Mouse (Mus musculus) hindbrain, embryonic 12.5 days (tissue): Measurements from ENCODE around the gene Mrpl45. TPM values are rescaled to one million over a fixed set of nuclear protein-coding genes. Genes with fewer than 3 reads are reported as not detected.
"Not testable (repeated sequence)": the region's sequence is repeated elsewhere in the genome, so short reads cannot be mapped to it uniquely, and the experiment has no call there.

Source experiments
- ATAC-seq: fragments of 200-750 bp; cut with Nextera tagmentation; 2 replicates; pipeline ENCODE4 v1.8.0; 2017; ENCODE audit warnings: moderate TSS enrichment; ENCODE audit not compliant: low FRiP score
- H3K27ac ChIP-seq: fragments of 300-500 bp; sonication (generic); 2 replicates; pipeline ENCODE4 v1.5.1; 2016; ENCODE audit warnings: mild to moderate bottlenecking
- H3K27me3 ChIP-seq: fragments of 300-500 bp; sonication (generic); 2 replicates; pipeline ENCODE4 v1.6.1; 2016; ENCODE audit warnings: mild to moderate bottlenecking
- H3K36me3 ChIP-seq: fragments of 300-500 bp; sonication (generic); 2 replicates; pipeline ENCODE4 v1.6.1; 2016; ENCODE audit warnings: mild to moderate bottlenecking
- H3K4me1 ChIP-seq: fragments of 300-500 bp; sonication (generic); 2 replicates; pipeline ENCODE4 v1.6.1; 2016
- H3K4me2 ChIP-seq: fragments of 300-500 bp; sonication (generic); replicated peaks from 2 replicates; pipeline ENCODE4 v1.6.1; 2016; ENCODE audit warnings: mild to moderate bottlenecking
- H3K4me3 ChIP-seq: fragments of 300-500 bp; sonication (generic); 2 replicates; pipeline ENCODE4 v1.5.1; 2016; ENCODE audit warnings: mild to moderate bottlenecking
- H3K9ac ChIP-seq: fragments of 300-500 bp; sonication (generic); 2 replicates; pipeline ENCODE4 v1.6.1; 2016; ENCODE audit warnings: mild to moderate bottlenecking, moderate library complexity
- H3K9me3 ChIP-seq: fragments of 300-500 bp; sonication (generic); replicated peaks from 2 replicates; pipeline ENCODE4 v1.6.1; 2016; ENCODE audit warnings: mild to moderate bottlenecking
- WGBS: fragments of 180-500 bp; shearing (Covaris S2); methylation state at CpG from one replicate; pipeline ENCODE4 v1.1.7; 2016; 5-methylcytosine and 5-hydroxymethylcytosine counted together
- polyA plus RNA-seq: library from polyadenylated mRNA; unstranded; fragments of >200 nt; fragmentation: Nextera tagmentation; extraction: Ambion mirVana; gene quantifications from 2 replicates; pipeline ENCODE4 v1.2.1, GENCODE M21; 2016

The Mrpl45 gene
- 44.9 and 45.6 TPM in 2 replicates for polyA plus RNA-seq

DNA sequence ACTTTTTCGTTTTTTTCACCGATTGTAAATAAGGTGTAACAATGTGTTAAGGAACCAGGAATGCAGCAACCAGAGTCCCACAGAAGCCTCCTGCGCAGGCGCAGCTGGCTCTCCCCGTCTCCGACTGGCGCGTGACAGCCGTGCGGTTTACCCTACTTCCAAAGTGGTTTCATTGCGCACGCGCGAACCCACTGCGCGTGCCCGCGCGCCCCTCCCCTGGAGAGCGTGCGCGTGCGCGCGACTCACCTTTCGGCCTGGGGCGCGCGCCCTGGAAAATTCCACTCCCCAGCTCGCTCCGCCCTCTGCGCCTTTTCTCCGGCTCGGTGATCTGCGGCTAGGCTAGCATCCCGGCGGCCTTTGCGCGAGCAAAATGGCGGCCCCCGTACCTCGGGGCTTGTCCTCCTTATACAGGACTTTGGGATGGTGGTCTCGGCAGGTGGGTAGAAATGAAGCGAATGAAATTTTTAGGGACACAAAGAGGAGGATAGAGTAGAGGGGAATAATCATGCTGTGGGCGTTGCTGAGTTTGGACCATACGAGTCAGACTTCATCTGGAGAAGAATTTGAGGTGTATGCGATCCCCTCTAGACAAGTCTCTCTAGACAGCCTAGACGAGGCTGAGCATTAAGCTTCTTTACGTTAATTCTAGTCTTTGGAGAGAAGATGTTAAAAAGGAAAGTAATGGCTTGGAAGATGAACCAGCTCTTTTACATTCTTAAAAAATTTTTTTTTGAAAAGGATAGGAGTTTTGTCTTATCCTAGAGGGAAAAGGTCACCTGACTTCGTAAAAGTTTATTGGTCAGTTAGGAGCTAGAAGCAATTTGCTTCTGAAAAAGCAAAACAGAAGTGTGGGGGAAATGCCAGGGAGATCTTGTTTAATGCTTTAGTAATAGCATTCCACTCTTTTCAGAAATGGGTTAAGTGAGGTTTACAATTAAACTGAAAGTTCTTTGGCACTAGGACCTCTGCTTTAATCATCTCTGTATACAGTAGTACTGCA lies at the start of gene Mrpl45:
Gene Mrpl45 (plus strand): TSS at position 213 of the 1,000 bp plus-strand sequence.
- H3K4me1 ChIP-seq = peaks cover 6% of the 10 kb centered on the region
- H3K9me3 ChIP-seq = no peaks in the 10 kb centered on the region
- 0 out of 2 replicates have a peak, but pooled peaks cover 3% of the 10 kb centered on the region for H3K27me3 ChIP-seq
- H3K4me3 ChIP-seq = peak within 1 kb of the TSS; percentile 50
- peak within 1 kb of the TSS; percentile 56 for H3K9ac ChIP-seq
- peak within 1 kb of the TSS; percentile 62 for H3K27ac ChIP-seq
- WGBS = 1% methylated on average over 50 of the region's 50 CpGs
- ATAC-seq = peak; percentile 95
- no peaks in the 10 kb centered on the region for H3K36me3 ChIP-seq
- H3K4me2 ChIP-seq = peak within 1 kb of the TSS; percentile 53

DNA sequence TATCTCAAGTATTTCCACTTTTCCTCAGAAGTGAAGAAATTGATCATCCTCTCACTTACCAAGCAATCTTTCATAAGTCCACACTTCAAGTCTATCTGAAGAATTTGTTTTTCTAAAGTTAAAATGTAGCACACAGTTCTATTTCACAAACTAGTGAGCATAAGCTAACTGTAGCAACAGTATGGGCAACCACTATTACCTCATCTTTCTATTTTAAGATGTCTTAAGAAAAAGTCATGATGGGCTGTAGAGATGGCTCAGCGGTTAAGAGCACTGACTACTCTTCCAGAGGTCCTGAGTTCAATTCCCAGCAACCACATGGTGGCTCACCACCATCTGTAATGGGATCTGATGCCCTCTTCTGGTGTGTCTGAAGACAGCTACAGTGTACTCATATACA lies 49.0 kb upstream of the Mrpl45 start:
- H3K4me1 ChIP-seq, H3K27ac ChIP-seq, H3K4me3 ChIP-seq, H3K9ac ChIP-seq, H3K27me3 ChIP-seq, H3K9me3 ChIP-seq, ATAC-seq, H3K4me2 ChIP-seq: not testable (repeated sequence)
- WGBS = 93% methylated on average over 1 of the region's 1 CpGs
- peaks cover 26% of the 10 kb centered on the region for H3K36me3 ChIP-seq

DNA sequence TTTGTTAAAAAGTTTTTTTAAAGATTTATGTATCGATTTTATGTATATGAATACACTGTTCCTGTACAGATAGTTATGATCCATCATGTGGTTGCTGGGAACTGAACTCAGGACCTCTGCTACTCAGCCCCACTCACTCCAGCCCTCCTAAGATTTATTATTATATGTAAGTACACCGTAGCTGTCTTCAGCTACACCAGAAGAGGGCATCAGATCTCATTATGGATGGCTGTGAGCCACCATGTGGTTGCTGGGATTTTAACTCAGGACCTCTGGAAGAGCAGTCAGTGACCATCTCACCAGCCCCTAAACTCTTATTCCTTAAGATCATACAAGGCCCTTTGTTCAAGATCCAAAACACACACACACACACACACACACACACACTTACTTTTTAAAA lies 45.5 kb upstream of the Mrpl45 start:
- not testable (repeated sequence) for ATAC-seq, H3K27ac ChIP-seq, H3K27me3 ChIP-seq, H3K4me1 ChIP-seq, H3K9ac ChIP-seq, H3K4me2 ChIP-seq, H3K9me3 ChIP-seq, H3K4me3 ChIP-seq
- WGBS = 80% methylated on average over 2 of the region's 2 CpGs
- peaks cover 11% of the 10 kb centered on the region for H3K36me3 ChIP-seq

DNA sequence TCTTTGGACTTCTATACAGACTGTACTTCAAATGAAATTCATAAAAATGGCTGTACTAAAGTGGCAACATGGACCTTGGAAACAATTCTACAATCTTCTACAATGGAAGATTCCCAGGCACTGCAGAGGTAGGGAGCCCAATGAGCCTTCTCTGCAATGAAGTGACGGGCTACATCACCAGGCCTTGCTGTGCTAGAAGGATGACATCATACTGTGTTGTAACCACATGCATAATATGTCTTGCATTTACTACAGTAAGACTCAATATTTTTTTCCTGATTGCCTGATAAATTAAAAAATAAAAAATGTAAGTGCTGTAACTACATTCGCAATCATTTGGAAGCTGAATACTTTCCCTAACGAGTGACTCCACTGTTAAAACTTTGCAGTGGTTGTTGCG lies 42.7 kb upstream of the Mrpl45 start:
- Histone ChIP-seq H3K9ac (no peak overlapping the region), H3K36me3 (no peaks in the 10 kb centered on the region), H3K4me1 (peaks cover 6% of the 10 kb centered on the region), H3K4me2 (no peak overlapping the region), H3K9me3 (no peaks in the 10 kb centered on the region), H3K27me3 (no peaks in the 10 kb centered on the region), H3K27ac (no peak overlapping the region), H3K4me3 (no peak overlapping the region)
- WGBS = 94% methylated on average over 4 of the region's 4 CpGs
- ATAC-seq = no peak

DNA sequence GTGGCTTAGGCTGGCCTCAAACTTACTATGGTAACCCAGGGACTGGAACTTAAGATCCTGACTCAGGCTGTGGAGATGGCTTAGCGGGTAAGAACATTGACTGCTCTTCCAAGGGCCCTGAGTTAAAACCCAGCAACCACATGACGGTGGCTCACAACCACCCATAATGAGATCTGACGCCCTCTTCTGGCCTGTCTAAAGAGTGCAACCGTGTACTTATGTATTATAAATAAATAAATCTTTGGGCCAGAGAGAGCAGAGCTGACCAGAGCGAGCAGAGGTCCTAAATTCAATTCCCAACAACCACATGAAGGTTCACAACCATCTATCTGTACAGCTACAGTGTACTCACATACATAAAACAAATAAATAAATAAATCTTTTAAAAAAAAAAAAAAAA lies 41.9 kb upstream of the Mrpl45 start:
- Histone ChIP-seq H3K9me3 (no peaks in the 10 kb centered on the region), H3K36me3 (no peaks in the 10 kb centered on the region), H3K4me2 (no peak overlapping the region), H3K27me3 (no peaks in the 10 kb centered on the region), H3K27ac (no peak overlapping the region), H3K4me3 (no peak overlapping the region), H3K9ac (no peak overlapping the region), H3K4me1 (peaks cover 14% of the 10 kb centered on the region)
- 85% methylated on average over 5 of the region's 5 CpGs for WGBS
- ATAC-seq = no peak

DNA sequence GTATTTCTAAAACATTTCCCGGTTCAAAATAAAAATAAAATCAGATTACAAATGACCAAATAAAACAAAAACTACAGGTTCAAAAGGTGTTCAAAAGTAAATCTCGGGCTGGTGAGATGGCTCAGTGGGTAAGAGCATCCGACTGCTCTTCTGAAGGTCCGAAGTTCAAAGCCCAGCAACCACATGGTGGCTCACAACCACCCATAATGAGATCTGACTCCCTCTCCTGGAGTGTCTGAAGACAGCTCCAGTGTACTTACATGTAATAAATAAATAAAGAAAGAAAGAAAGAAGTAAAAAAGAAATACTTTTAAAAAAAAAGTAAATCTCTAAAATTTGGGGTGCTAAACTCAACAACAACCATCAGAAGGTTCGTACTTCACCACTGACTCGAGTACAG lies 40.6 kb upstream of the Mrpl45 start:
- 98% methylated on average over 6 of the region's 6 CpGs for WGBS
- not testable (repeated sequence) for ATAC-seq, H3K9ac ChIP-seq, H3K27me3 ChIP-seq, H3K4me2 ChIP-seq, H3K27ac ChIP-seq, H3K4me3 ChIP-seq, H3K36me3 ChIP-seq, H3K9me3 ChIP-seq
- peaks cover 18% of the 10 kb centered on the region for H3K4me1 ChIP-seq

DNA sequence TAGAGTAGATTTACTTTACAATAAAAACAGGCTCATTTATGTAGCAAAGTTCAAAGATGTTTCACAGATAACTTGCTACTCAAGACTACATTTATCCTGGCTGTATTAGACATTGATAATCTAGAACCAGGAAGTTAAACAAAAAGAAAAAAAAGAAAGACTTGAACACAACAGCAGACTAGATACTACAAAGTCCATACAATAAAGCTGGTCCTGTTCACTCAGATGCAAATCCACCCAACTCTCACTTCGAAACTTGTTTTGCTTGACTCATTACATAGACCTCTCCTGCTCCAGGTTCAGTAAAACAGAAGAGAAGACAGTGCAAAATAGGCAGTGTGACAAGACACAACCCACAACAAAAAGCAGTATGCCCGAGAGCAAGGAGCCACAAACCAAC lies 40.2 kb upstream of the Mrpl45 start:
- H3K9me3 ChIP-seq = no peaks in the 10 kb centered on the region
- H3K9ac ChIP-seq = no peak overlapping the region
- H3K4me2 ChIP-seq = no peak overlapping the region
- no peak overlapping the region for H3K4me3 ChIP-seq
- H3K4me1 ChIP-seq = peaks cover 18% of the 10 kb centered on the region
- H3K36me3 ChIP-seq = no peaks in the 10 kb centered on the region
- H3K27me3 ChIP-seq = no peaks in the 10 kb centered on the region
- H3K27ac ChIP-seq = no peak overlapping the region
- WGBS = 89% methylated on average over 2 of the region's 2 CpGs
- no peak for ATAC-seq

DNA sequence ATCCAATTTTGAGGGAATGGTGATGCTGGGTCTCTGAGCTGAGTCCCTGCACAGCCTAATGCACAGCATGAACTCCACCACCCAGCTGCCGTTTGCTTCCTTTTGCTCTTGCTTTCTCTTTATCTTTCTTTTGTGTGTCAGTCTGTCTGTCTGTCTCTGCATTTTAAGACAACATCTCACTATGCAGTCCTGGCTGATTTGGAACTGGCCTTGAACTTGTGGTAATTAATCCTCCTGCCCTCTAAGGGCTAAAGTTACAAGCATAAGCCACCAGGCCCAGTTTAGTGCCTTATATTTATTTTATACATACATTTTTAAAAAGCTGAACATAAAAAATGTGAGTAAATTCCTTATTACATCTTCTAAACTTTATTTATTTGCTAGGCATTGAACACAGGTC lies 39.5 kb upstream of the Mrpl45 start:
- no peak overlapping the region for H3K4me3 ChIP-seq
- H3K9ac ChIP-seq = no peak overlapping the region
- ATAC-seq = no peak
- H3K4me1 ChIP-seq = peaks cover 18% of the 10 kb centered on the region
- H3K4me2 ChIP-seq = no peak overlapping the region
- no peaks in the 10 kb centered on the region for H3K9me3 ChIP-seq
- no peaks in the 10 kb centered on the region for H3K27me3 ChIP-seq
- WGBS = 47% methylated on average over 1 of the region's 1 CpGs
- H3K36me3 ChIP-seq = no peaks in the 10 kb centered on the region
- no peak overlapping the region for H3K27ac ChIP-seq

DNA sequence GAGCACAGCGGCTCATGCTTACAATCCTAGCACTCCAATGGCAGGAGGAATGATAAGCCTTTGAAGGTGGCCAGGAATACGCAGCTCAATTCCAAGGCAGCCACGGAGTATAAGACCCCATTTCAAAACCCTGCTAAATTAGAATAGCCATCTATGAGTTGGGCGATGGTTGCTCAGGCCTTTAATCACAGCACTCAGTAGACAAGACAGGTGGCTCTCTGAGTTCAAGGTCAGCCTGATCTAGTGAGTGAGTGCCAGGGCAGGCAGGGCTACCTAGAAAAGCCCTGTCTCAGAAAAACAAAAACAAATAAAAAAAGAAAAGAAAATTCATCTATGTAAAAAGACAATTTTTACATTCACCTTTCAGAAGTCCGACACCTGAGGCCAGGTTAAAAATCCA lies 38.4 kb upstream of the Mrpl45 start:
- ATAC-seq = no peak
- no peaks in the 10 kb centered on the region for H3K9me3 ChIP-seq
- H3K4me1 ChIP-seq = peaks cover 18% of the 10 kb centered on the region
- 92% methylated on average over 5 of the region's 5 CpGs for WGBS
- H3K4me3 ChIP-seq = no peak overlapping the region
- H3K36me3 ChIP-seq = no peaks in the 10 kb centered on the region
- H3K9ac ChIP-seq = no peak overlapping the region
- H3K4me2 ChIP-seq = no peak overlapping the region
- H3K27ac ChIP-seq = no peak overlapping the region
- no peaks in the 10 kb centered on the region for H3K27me3 ChIP-seq

DNA sequence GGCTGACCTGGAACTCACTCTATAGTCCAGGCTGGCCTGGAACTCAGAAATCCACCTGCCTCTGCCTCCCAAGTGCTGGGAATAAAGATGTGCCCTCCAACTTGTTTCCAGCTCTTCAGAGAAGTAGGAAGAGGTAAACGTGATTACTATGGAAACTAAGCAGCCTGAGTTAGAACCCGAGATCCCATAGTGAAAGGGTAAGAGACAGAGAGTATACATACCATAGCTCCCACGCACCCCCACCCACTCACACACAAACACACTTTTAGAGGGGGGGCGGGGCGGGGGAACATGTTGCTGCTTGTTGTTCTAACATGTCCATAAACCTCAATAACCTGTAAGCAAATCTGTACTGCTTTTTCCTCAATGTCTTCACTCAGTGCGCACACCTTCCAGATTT lies 37.1 kb upstream of the Mrpl45 start:
- Histone ChIP-seq H3K27me3 (no peaks in the 10 kb centered on the region), H3K4me1 (peaks cover 18% of the 10 kb centered on the region), H3K9me3 (no peaks in the 10 kb centered on the region), H3K4me2 (peak overlapping the region; percentile 62), H3K4me3 (peak overlapping the region; percentile 98), H3K27ac (no peak overlapping the region), H3K36me3 (no peaks in the 10 kb centered on the region), H3K9ac (peak overlapping the region; percentile 91; the same call in 1 of the 2 replicates)
- ATAC-seq = no peak
- 86% methylated on average over 6 of the region's 6 CpGs for WGBS

DNA sequence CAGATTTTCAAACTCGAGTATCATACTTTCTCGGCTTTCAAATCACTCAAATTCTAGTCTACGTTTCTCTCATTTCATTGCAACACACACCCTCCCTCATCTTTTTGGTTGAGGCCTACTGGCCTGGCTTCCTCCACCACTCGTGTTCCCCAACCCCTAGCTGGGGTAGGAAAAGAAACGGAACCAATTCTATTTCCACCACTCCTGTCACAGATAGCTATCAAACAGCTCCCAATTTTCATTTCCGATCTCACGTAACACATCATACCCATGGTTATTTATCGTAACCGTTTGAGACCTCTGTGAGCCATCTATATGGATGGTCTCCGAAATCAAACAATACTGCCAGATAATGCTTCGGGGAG lies 36.5 kb upstream of the Mrpl45 start:
- Histone ChIP-seq H3K36me3 (no peaks in the 10 kb centered on the region), H3K27ac (peak overlapping the region; percentile 95), H3K9me3 (no peaks in the 10 kb centered on the region), H3K4me2 (peak overlapping the region; percentile 62), H3K9ac (peak overlapping the region; percentile 91), H3K4me3 (peak overlapping the region; percentile 98), H3K27me3 (no peaks in the 10 kb centered on the region), H3K4me1 (peaks cover 18% of the 10 kb centered on the region)
- peak; percentile 30; the same call in 1 of the 2 replicates for ATAC-seq
- WGBS = 25% methylated on average over 11 of the region's 11 CpGs

DNA sequence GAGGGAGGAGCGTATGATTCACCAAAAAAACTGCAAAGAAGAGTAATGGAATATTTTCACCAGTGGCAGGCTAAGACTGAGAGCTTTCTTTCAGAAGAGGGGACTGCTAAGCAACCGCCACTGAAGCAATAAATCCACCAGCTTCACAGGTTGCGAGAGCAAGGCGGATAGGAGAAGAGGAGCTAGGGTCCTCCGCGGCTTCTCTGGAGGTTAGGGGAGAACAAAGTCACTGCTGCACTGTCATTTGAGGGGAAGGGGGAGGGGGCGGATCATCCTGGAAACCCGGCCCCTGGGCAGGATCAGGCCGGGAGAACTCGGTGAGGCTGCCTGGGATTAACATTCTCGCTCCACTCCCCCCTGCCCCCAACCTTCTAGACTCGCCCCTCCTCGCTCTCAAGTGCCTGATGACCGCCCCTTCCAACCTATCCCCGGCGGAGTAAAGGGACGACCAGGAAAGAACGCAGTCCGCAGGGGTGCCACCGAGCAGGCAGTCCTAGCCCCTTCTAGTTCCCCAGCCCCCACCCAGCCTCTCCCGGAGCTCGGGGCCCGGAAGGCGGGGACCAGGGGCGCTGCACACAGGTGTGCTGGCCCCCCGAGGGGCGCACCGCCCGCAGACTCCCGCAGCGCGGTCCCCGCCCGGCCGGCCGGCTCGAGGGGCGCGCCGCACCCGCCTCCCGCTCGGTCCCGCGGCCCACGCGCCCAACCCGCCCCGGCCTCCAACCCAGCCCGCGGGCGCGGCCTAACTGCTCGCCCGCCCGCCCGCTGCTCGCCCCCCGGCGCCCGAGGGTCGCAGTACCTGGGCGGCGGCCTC lies 35.9 kb upstream of the Mrpl45 start:
- Histone ChIP-seq H3K9me3 (no peaks in the 10 kb centered on the region), H3K9ac (peak overlapping the region; percentile 91), H3K4me1 (peaks cover 18% of the 10 kb centered on the region), H3K27ac (peak overlapping the region; percentile 95), H3K27me3 (no peaks in the 10 kb centered on the region), H3K4me3 (peak overlapping the region; percentile 98), H3K4me2 (peak overlapping the region; percentile 62), H3K36me3 (no peaks in the 10 kb centered on the region)
- under 1% methylated on average over 41 of the region's 64 CpGs for WGBS
- ATAC-seq = peak; percentile 88
